Mouse (Mus musculus) left cerebral cortex, adult 8-10 months (tissue): ENCODE measurements at regions not wholly inside any gene's neighbourhood (a gene's known extent, or its start where the extent isn't known, plus 50 kb on each side); places are given as distances from the start of the nearest gene placed in this dataset.
A peak's percentile ranks its signal among the peaks of the same experiment; 100 is the strongest.

Experiments
- DNase-seq, 2 experiments: peaks; one replicate each; pipeline ENCODE4 v3.0.0; 2022; ENCODE audit warnings: low spot score in 2 of 2

- DNase-seq: no peak
Observed at GRCm38 (mm10) chr11:15572716-15573115, 684.8 kb upstream of the Vstm2a start.

- DNase-seq: no peak
Observed at GRCm38 (mm10) chr11:15619963-15620362, 637.6 kb upstream of the Vstm2a start.

GRCm38 (mm10) chr11:15649025-15649680 lies 608.4 kb upstream of the Vstm2a start:
- no peak for DNase-seq

DNA sequence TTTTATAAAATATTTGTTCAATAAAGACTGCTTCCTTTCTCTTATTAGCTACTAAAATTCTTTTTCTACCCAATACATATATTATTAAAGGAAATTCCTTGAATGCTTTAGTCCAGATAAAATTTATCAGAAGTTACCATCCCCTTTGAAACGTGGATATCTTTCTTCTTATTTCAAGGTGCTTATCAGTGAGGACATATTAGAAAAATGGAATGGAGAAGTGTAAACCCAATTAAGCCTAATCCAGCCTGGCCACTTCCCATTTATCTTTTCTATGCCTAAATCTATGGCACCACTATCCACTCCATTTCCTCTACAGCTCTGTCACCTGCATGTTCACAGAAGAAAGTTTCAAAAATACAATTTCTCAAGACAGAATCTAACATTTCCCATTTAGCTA lies 568.5 kb upstream of the Vstm2a start:
- no peak for DNase-seq

DNA sequence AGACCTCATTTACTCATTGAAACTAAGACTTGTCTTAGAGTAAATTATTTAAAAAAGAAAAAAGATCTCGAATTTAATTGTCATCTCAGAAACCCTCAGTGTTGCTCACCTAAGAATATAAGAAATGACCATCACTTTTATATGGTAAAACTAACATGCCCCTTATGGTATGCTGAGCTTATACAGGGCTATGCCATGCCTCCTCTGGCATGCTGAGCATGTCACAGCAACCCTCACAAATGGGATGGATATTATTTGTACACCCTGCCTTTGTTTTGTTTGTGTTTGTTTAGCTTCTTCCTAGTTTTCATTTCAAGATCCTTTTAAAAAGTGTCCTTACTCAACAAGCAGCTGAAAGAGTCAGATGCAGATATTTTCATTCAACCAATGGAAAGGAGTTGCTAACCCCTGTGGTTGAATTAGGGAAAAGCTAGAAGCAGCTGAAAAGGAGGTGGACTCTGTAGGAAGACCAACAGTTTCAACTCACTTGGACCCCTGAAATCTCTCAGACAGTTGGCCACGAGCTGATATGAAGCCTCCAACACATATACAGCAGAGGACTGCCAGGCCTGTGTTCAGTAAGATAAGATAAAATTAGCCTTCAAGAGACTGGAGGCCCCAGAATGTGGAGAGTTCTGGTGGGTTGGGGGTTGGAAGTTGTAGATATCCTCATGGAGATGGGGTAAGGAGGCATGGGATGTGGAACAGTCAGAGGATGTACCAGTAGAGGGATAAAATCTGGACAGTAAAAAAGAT lies 559.3 kb upstream of the Vstm2a start:
- no peak for DNase-seq

- DNase-seq: no peak
Observed at GRCm38 (mm10) chr11:15715987-15716386, 541.5 kb upstream of the Vstm2a start.

DNA sequence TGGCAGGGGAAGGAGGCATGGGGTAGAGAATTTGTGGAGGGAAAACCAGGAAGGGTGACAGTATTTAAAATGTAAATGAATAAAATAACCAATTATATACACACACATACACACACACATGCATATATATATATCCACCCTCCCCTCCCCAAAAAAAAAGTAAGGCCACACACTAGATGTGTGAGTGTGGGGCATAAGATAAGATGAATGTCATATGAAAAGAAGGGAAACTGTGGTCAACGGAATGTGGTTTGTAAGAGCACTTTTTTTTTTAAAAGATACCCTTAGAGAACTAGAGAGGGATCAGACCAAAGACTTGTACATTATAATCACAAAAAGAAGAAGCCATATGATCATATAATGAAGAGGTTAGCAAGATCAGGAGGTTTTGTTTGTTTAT lies 540.0 kb upstream of the Vstm2a start:
- DNase-seq: no peak

- DNase-seq: no peak
Observed at GRCm38 (mm10) chr11:15737621-15738020, 519.9 kb upstream of the Vstm2a start.

DNA sequence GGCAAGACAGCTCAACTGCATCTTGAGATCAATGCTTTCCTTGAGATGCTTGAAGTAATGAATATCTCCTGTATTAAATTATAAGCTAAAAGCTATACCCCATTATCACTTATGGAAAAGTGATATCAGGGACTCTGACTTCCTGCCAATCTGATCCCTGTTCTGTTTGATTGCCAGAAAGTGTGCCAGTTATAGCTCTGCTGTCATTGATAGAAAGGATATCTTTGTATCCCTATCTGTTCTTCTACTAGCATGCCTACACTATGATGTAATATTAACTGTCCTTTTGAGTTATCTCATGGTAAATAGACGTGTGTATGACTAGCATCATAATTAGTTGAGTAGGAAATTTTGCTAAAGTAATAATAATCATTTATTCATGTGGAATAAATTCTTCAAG lies 501.5 kb upstream of the Vstm2a start:
- DNase-seq: no peak

DNA sequence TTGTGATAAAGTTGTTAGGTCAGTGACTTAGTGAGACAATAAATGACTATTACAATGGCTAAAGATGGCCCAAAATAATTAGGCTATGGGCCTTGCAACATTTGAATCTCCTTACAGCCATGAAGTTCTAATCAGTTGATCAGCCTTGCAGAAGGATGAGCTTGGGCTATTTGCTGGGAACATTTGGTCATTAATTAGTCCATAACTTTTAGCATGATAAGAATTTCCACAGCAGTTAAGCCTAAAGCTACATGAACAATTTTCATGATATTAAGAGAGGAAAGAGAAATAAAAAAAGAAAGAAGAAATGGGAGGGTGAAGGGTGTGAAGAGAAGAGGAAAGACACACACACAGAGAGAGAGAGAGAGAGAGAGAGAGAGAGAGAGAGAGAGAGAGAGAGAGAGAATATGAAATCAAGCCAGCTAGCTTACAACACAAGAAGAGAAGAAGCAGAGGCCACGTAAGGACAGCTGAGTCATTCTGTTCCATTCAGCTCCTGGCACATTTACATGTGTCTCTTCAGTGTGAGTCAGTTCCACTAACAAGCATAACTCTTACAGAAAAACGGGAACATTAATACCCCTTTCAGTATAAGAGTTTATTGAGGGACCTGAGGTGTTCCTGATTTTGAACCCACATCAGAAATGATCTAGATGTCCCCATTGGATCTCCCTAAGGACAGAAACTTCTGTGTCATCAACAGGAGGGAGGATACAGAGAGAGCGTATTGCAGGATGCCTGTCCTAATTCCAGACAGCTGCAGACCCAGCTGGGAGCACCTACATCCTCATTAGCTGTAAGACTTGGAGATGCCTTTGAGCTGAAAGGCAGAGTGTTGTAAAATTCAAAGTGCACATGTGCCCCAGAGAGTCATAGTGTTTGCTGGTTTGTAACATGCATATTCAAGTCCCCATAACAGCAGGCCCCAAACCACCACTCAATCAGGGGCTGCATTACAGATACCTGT lies 487.6 kb upstream of the Vstm2a start:
- peak; percentile 2 to 37 for DNase-seq
